Mouse (Mus musculus) hindbrain, embryonic 16.5 days (tissue): ENCODE measurements around the gene Stxbp6. TPM values are rescaled to one million over a fixed set of nuclear protein-coding genes. Genes with fewer than 3 reads are reported as not detected.

Experiments
- ATAC-seq: fragments of 200-750 bp; cut with Nextera tagmentation; 2 replicates; pipeline ENCODE4 v1.8.0; 2017; ENCODE audit warnings: moderate TSS enrichment, moderate library complexity
- H3K27ac ChIP-seq: fragments of 300-500 bp; sonication (generic); 2 replicates; pipeline ENCODE4 v1.5.1; 2014; ENCODE audit warnings: low read depth, mild to moderate bottlenecking, control low read depth, low read length, moderate library complexity
- H3K27me3 ChIP-seq: fragments of 300-500 bp; sonication (generic); replicated peaks from 2 replicates; pipeline ENCODE4 v1.6.1; 2014; ENCODE audit warnings: low read length; ENCODE audit not compliant: control insufficient read depth, insufficient read depth
- H3K36me3 ChIP-seq: fragments of 300-500 bp; sonication (generic); 2 replicates; pipeline ENCODE4 v1.6.1; 2014; ENCODE audit warnings: mild to moderate bottlenecking, low read length, moderate library complexity, mixed read lengths; ENCODE audit not compliant: control insufficient read depth, insufficient read depth
- H3K4me1 ChIP-seq: fragments of 300-500 bp; sonication (generic); 2 replicates; pipeline ENCODE4 v1.6.1; 2014; ENCODE audit warnings: low read depth, low read length; ENCODE audit not compliant: control insufficient read depth, insufficient read depth
- H3K4me2 ChIP-seq: fragments of 300-500 bp; sonication (generic); 2 replicates; pipeline ENCODE4 v1.6.1; 2014; ENCODE audit warnings: mild to moderate bottlenecking, low read length, control low read depth, moderate library complexity
- H3K4me3 ChIP-seq: fragments of 300-500 bp; sonication (generic); 2 replicates; pipeline ENCODE4 v1.5.1; 2014; ENCODE audit warnings: mild to moderate bottlenecking, low read length, control low read depth, moderate library complexity
- H3K9ac ChIP-seq: fragments of 300-500 bp; sonication (generic); 2 replicates; pipeline ENCODE4 v1.6.1; 2014; ENCODE audit warnings: low read depth, mild to moderate bottlenecking, control low read depth, low read length, moderate library complexity
- H3K9me3 ChIP-seq: fragments of 300-500 bp; sonication (generic); 2 replicates; pipeline ENCODE4 v1.6.1; 2014; ENCODE audit warnings: mild to moderate bottlenecking, low read length, moderate library complexity; ENCODE audit not compliant: control insufficient read depth
- WGBS: fragments of 180-500 bp; shearing (Covaris S2); extraction: QIAGEN DNeasy Blood & Tissue Kit; methylation state at CpG from one replicate; pipeline ENCODE4 v1.1.7; 2014; 5-methylcytosine and 5-hydroxymethylcytosine counted together
- polyA plus RNA-seq: library from polyadenylated mRNA; unstranded; fragments of >200 nt; fragmentation: Nextera tagmentation; extraction: Ambion mirVana; gene quantifications from 2 replicates; pipeline ENCODE4 v1.2.1, GENCODE M21; 2015

The Stxbp6 gene
- polyA plus RNA-seq, 1 experiment from 2014 or later, result 21.6 TPM

- H3K9me3 ChIP-seq, result no peaks in the 10 kb centered on the region
- no peaks in the 10 kb centered on the region for H3K4me1 ChIP-seq
- no peak for ATAC-seq
- no peak overlapping the region for H3K4me3 ChIP-seq
- WGBS, result 89% methylated on average over 4 of the region's 4 CpGs
- H3K27ac ChIP-seq, result no peak overlapping the region
- H3K4me2 ChIP-seq, result no peak overlapping the region
- H3K9ac ChIP-seq, result no peak overlapping the region
- H3K36me3 ChIP-seq, result no peaks in the 10 kb centered on the region
- no peaks in the 10 kb centered on the region for H3K27me3 ChIP-seq
Measured at GRCm38 (mm10) chr12:44992847-44993246, 81.7 kb downstream of the Stxbp6 start.

GRCm38 (mm10) chr12:44990379-44990778 lies 84.1 kb downstream of the Stxbp6 start:
- 66% methylated on average over 9 of the region's 9 CpGs for WGBS
- no peak overlapping the region for H3K4me3 ChIP-seq
- H3K27ac ChIP-seq, result no peak overlapping the region
- no peaks in the 10 kb centered on the region for H3K36me3 ChIP-seq
- no peaks in the 10 kb centered on the region for H3K4me1 ChIP-seq
- no peaks in the 10 kb centered on the region for H3K27me3 ChIP-seq
- no peak for ATAC-seq
- H3K9ac ChIP-seq, result no peak overlapping the region
- no peak overlapping the region for H3K4me2 ChIP-seq
- H3K9me3 ChIP-seq, result no peaks in the 10 kb centered on the region

- Histone ChIP-seq H3K4me2 (no peak overlapping the region), H3K9ac (no peak overlapping the region), H3K27me3 (no peaks in the 10 kb centered on the region), H3K9me3 (no peaks in the 10 kb centered on the region), H3K4me1 (no peaks in the 10 kb centered on the region), H3K27ac (no peak overlapping the region), H3K4me3 (no peak overlapping the region), H3K36me3 (no peaks in the 10 kb centered on the region)
- no peak for ATAC-seq
- 85% methylated on average over 4 of the region's 4 CpGs for WGBS
Measured at GRCm38 (mm10) chr12:44989011-44989410, 85.5 kb downstream of the Stxbp6 start.

GRCm38 (mm10) chr12:44987762-44988161 lies 86.7 kb downstream of the Stxbp6 start:
- H3K27me3 ChIP-seq, result no peaks in the 10 kb centered on the region
- H3K36me3 ChIP-seq, result no peaks in the 10 kb centered on the region
- no peak overlapping the region for H3K9ac ChIP-seq
- H3K4me1 ChIP-seq, result no peaks in the 10 kb centered on the region
- no peak overlapping the region for H3K27ac ChIP-seq
- no peak for ATAC-seq
- 69% methylated on average over 1 of the region's 1 CpGs for WGBS
- no peak overlapping the region for H3K4me2 ChIP-seq
- no peak overlapping the region for H3K4me3 ChIP-seq
- no peaks in the 10 kb centered on the region for H3K9me3 ChIP-seq

- H3K9ac ChIP-seq, result no peak overlapping the region
- 59% methylated on average over 5 of the region's 5 CpGs for WGBS
- no peaks in the 10 kb centered on the region for H3K36me3 ChIP-seq
- H3K27ac ChIP-seq, result no peak overlapping the region
- H3K4me3 ChIP-seq, result no peak overlapping the region
- no peak for ATAC-seq
- peaks cover 2% of the 10 kb centered on the region; the same call in 1 of the 2 replicates for H3K4me1 ChIP-seq
- no peaks in the 10 kb centered on the region for H3K9me3 ChIP-seq
- no peak overlapping the region for H3K4me2 ChIP-seq
- H3K27me3 ChIP-seq, result no peaks in the 10 kb centered on the region
Measured at GRCm38 (mm10) chr12:44979316-44979848, 95.1 kb downstream of the Stxbp6 start.

- H3K4me1 ChIP-seq, result peaks cover 2% of the 10 kb centered on the region; the same call in 1 of the 2 replicates
- no peaks in the 10 kb centered on the region for H3K27me3 ChIP-seq
- no peak overlapping the region for H3K27ac ChIP-seq
- no peaks in the 10 kb centered on the region for H3K9me3 ChIP-seq
- no peak overlapping the region for H3K4me3 ChIP-seq
- H3K9ac ChIP-seq, result no peak overlapping the region
- no peak for ATAC-seq
- H3K36me3 ChIP-seq, result no peaks in the 10 kb centered on the region
- H3K4me2 ChIP-seq, result no peak overlapping the region
- 86% methylated on average over 3 of the region's 3 CpGs for WGBS
Measured at GRCm38 (mm10) chr12:44975266-44975665, 99.2 kb downstream of the Stxbp6 start.

GRCm38 (mm10) chr12:44971477-44971876 lies 103.0 kb downstream of the Stxbp6 start:
- Histone ChIP-seq H3K9me3 (no peaks in the 10 kb centered on the region), H3K9ac (no peak overlapping the region), H3K4me1 (no peaks in the 10 kb centered on the region), H3K27ac (no peak overlapping the region), H3K27me3 (no peaks in the 10 kb centered on the region), H3K4me2 (no peak overlapping the region), H3K36me3 (no peaks in the 10 kb centered on the region), H3K4me3 (no peak overlapping the region)
- 95% methylated on average over 2 of the region's 2 CpGs for WGBS
- no peak for ATAC-seq

- Histone ChIP-seq H3K27ac (no peak overlapping the region), H3K4me3 (no peak overlapping the region), H3K27me3 (no peaks in the 10 kb centered on the region), H3K4me2 (no peak overlapping the region), H3K9me3 (no peaks in the 10 kb centered on the region), H3K4me1 (no peaks in the 10 kb centered on the region), H3K36me3 (no peaks in the 10 kb centered on the region), H3K9ac (no peak overlapping the region)
- ATAC-seq, result no peak
- 83% methylated on average over 1 of the region's 1 CpGs for WGBS
Measured at GRCm38 (mm10) chr12:44967448-44967847, 107.1 kb downstream of the Stxbp6 start.

GRCm38 (mm10) chr12:44957474-44957873 lies 117.0 kb downstream of the Stxbp6 start:
- 90% methylated on average over 3 of the region's 3 CpGs for WGBS
- Histone ChIP-seq H3K27ac (no peak overlapping the region), H3K36me3 (no peaks in the 10 kb centered on the region), H3K9me3 (no peaks in the 10 kb centered on the region), H3K4me1 (no peaks in the 10 kb centered on the region), H3K4me2 (no peak overlapping the region), H3K27me3 (no peaks in the 10 kb centered on the region), H3K9ac (no peak overlapping the region), H3K4me3 (no peak overlapping the region)
- no peak for ATAC-seq

GRCm38 (mm10) chr12:44953121-44953520 lies 121.4 kb downstream of the Stxbp6 start:
- Histone ChIP-seq H3K9ac (no peak overlapping the region), H3K27ac (no peak overlapping the region), H3K27me3 (no peaks in the 10 kb centered on the region), H3K9me3 (no peaks in the 10 kb centered on the region), H3K36me3 (no peaks in the 10 kb centered on the region), H3K4me2 (no peak overlapping the region), H3K4me1 (no peaks in the 10 kb centered on the region), H3K4me3 (no peak overlapping the region)
- ATAC-seq, result no peak
- 88% methylated on average over 1 of the region's 2 CpGs for whole genome bisulfite sequencing
